Mouse (Mus musculus) right cerebral cortex, postnatal 36 days (tissue): ENCODE data around the gene Pomc.

Source experiments
- DNase-seq, 2 experiments: peaks; one replicate each; pipeline ENCODE4 v3.0.0; 2022; ENCODE audit warnings: low spot score in 2 of 2, mixed read lengths in 1 of 2

The Pomc gene

DNA sequence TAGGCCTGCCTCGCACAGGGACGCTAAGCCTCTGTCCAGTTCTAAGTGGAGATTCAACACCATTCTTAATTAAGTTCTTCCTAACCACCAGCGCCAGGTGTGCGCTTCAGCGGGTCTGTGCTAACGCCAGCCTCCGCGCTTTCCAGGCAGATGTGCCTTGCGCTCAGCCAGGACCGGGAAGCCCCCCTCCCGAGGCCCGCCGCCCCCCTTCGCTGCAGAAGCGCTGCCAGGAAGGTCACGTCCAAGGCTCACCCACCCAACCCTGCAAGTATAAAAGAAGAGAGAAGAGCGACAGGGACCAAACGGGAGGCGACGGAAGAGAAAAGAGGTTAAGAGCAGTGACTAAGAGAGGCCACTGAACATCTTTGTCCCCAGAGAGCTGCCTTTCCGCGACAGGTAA, at the start of gene Pomc:
TSS of gene Pomc (plus strand) at position 301 of the 400 bp plus-strand sequence.
- no peak for DNase-seq

DNA sequence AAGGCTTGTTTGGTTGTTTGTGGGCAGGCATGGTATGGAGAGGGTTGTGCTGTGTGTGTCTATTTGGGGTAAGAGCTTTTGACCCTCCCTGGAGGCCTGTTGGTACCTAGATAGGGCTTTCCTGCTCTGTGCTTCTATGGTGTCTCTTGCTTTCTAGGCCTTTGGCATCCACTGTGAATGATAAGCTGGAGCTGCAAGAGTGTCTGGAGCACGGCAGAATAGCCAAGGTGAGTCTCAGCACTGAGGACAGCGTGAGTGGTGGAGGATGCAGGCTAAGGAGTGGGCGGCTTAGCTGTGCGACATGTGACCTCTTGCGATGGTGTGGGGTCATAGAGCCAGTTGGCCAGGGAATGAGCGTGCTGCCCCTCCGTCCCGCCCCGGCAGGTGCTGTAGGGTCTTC, 49.3 kb upstream of the Pomc start:
- DNase-seq: no peak

DNA sequence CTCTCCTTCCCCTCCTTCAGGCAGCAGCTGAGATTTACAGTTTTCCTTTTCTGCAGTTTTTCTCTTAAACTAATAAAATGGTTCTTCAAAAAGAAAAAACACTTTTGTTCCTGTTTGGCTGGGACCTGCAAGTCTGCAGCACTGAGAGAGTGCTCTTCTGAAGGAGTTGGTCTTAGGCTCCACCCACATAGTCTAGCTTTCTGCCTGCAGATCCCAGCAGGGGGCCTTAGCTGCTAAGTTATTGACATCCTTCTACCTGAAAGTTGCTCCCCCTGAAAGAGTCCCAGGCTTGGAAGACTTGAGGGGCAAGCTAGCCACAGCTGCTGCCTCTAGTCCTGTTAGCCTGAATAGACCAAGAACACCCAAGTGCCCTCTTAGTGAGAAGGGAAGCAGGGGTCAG, 48.4 kb upstream of the Pomc start:
- DNase-seq: no peak

DNA sequence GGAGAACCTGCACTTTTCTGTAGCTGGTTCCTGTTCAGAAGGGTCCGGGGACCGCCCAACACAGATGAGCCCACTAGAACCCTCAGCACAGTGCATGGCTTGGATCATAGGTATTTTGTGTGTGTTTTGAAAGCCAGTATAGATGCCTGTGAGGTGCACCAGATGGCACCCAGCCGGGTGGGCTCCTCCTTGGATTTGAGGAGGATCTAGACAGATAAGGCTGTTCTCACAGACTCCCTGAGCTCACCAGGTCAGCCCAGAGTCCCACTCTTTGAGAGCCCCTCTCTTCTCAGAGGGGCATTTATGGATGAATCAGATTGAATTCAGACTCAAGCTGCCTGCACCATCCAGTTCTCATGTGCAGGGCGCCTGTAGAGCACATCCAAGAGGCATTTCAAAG, 47.7 kb upstream of the Pomc start:
- DNase-seq: no peak

DNA sequence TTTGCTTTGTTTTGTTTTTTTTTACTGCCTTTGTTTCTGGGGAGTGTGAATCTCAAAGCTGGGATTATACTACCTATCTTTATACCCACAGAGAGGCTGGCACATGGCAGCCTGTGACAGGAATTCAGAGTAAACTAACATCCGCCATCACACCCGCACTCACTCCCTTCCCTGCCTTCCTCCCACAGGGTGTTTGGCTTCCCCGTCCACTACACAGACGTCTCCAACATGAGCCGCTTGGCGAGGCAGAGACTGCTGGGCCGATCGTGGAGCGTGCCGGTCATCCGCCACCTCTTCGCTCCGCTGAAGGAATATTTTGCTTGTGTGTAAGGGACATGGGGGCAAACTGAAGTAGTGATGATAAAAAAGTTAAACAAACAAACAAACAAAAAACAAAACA, 47.3 kb upstream of the Pomc start:
- DNase-seq: no peak

DNA sequence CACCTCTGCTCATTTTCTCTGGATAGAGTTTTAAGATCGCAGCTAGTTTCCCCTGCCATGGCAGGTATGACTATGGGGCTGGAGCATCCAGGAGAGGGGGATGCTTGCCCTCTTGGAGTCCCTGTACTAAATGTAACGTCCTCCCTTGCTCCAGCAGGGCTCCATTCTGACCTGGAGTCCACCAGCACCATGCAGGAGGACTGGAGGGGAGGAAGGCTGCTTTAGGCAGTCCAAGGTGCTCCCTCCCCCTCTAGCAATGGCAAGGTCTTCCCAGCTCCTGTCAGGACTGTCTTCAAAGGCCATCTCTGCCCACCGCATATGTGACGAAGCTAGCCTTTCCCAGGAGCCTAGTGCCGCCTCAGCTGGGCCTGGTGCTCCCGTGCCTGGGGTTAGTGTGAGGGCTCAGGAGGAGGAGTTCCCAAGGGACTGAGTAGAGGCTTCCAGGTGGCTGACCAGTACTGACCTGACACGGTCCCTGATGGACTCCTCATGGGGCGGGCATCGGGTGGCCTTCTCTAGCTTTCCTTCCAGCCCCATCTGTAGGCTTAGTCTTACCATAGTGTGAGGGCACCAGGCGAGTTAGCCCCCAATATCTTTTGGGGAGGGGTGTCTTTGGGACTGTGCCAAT, 44.2 kb upstream of the Pomc start:
- no peak for DNase-seq

DNA sequence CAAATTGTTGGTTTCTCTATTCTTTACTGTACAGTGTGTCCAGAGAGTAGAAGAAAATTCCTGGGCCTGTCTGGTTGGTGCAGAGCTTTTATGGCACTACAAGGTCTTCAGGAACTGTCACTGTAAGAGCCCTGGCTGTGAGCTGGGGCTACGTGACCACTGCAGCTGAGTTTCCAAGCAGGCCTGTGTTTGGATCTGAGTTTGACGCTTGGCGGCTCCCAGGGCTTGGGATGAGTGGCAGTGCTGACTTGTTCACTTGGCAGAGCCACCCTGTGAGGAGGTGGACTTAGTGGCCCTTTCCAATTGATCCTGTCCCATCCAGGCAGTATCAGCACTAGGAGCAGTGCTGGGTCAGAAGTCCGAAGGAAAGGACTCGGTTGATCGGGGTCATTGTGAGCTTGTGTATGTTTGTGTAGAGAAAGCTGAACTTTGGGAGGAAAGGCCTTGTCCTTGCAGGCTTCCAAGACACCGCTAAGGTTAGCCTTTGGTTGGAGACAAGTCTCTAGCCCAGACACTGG, 42.9 kb upstream of the Pomc start:
- DNase-seq: no peak

DNA sequence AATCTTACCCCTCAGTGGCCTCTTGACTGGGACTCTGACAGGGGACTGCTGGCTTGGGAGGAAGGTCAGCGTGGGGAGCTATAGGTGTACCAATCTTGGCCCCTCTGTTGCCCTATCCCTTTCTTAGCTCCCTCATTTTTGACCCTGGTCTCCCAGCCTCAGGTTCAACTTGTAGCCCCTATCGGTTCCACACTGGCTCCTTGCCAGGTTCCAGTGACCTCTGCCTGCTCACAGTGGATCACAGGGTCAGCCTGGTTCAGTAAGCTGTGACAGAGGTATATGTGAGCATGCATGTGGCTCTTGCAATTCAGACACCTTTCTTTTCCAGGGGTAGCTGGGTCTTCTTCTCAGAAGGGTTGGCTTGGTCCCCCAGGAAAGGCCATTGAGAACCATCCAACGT, 38.9 kb upstream of the Pomc start:
- no peak for DNase-seq

DNA sequence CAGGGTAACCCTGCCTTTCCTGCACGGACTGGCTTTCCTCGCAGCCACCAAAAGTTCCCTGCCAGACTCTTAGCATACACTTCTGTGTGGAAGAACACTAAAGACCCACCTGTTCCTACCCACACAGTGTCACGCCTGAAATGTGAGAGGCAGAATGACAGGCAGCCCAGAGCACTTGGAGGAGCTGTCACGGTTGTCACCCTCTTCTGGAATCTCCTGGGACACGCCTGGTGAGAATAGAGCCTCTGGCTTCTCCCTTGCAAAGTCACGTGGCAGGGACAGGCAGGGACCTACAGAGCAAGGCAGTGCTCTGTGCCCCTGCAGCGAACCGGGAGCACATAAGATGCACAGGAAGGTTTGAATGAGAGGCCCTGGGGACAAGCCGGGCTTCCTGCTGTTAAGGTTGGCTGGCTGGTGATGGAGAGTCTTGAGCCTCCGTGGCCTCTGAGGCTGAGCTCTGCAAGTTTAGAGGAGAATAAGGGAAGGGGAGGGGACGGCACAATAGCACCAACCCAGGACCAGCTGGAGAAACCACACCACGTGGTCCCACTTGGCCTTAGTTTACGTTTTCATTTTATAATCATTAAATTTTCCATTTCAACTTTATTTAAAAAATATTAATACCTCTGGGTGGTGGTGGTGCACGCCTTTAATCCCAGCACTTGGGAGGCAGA, 36.9 kb upstream of the Pomc start:
- DNase-seq: no peak

DNA sequence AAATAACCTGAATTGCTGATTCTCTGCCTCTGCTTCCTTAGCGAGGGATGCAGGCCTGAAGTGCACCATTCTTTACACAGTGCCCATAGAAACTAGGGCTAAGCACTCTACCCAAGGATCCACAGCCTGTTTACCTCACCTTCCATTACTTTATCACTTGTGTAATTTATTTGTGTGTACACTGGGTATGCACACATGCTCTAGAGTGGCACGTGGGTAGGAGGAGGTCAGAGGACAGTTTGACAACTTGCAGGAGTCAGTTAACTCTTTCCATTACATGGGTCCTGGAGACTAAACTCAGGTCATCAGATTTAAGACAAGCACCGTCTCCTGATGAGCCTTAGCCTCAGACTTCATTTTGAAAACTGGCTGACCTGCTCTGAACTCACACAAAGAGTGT, 36.2 kb upstream of the Pomc start:
- DNase-seq: no peak

DNA sequence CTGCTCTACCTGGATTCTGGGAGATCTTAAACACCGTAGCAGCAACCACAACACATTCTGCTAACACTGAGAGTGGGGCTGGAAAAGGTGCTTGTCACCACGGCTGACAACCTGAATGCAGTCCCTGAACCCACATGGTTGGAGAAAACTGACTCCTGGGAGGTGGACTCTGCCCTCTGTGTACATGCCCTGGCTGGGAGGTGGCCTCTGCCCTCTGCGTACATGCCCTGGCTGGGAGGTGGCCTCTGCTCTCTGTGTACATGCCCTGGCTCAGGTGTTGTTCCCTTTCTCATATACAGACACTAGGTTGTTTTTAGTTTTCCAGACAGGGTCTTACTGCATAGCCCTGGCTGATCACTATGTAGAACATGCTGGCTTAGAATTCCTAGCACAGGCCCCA, 35.3 kb upstream of the Pomc start:
- no peak for DNase-seq

DNA sequence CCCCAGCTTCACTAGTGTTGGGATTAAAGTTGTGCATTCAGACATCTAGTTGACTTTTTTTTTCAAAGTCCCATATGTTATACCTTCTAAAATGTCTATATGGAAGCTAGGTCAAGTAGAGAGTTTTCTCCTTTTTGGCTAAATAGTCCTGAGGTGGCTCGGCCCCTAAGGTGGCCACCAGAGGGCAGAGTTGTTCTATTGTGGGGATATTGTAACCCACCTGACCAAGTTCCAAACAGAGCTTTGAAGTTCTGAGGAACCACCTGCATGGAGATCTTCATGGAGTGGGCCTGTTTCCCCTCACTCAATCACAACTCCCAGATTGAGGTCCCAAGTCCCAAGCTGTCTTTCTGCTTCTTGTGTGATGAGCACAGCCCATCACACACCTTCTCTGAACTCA, 28.6 kb upstream of the Pomc start:
- no peak for DNase-seq

DNA sequence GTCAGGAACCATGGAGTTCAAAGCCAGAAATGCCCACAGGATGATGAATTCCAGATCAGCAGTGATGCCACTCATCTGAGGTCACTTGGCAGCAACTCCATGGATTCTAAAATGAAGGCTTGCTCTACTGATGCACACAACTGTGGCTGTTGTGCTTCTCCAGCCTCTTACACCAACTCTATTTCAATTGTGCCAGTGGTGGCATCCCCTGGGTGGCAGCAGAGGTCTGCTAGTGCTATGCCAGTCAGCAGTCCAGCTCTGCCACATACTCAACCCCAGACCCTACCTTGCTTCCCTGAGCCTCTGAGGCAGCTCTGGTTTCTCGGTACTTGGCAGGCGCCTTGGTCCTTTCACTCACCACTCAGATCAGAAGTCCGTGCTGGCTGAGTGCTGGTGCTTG, 25.9 kb upstream of the Pomc start:
- DNase-seq: no peak

DNA sequence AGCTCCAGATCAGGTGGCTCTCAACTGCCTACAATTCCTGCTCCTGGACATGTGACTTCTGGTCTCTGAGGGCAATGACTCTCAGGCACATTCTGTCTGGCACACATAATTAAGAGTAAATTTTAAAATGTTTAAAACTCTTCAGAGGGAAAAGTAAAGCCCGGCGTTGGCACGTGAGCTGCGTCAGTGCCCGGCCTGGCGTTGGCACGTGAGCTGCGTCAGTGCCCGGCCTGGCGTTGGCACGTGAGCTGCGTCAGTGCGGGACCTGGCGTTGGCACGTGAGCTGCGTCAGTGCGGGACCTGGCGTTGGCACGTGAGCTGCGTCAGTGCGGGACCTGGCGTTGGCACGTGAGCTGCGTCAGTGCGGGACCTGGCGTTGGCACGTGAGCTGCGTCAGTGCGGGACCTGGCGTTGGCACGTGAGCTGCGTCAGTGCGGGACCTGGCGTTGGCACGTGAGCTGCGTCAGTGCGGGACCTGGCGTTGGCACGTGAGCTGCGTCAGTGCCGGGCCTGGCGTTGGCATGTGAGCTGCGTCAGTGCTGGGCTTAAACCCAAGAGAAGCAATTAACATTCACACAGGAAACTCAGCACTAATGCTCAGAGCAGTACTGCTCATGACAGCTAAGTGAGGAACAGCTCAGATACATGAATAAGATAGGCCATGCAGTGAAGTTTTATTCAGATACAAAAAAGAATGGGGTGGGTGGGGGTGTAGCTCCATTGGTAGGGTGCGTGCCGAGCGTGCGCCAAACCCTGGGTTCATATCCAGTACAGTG, 24.5 kb upstream of the Pomc start:
- DNase-seq: peak in 1 of 2 experiments; percentile 37

DNA sequence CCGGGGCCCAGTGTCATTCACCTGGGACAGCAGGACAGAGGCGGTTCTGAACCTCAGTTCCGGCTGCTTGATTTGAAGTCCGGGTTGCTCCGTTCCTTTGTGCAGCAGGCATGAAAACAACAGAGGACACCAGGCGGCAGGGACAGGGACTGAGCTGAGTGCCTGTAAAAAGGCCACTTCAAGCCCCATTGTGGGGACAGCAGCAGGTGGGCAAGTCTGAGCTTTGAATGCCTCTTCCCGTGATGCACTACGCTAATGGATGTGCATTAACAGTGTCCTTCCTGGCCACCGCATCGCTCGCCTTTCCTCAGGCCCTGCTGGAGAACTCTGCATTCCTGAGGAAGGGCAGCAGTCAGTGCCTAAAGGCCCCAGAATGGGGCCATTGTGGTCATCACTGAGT, 12.7 kb upstream of the Pomc start:
- DNase-seq: no peak

DNA sequence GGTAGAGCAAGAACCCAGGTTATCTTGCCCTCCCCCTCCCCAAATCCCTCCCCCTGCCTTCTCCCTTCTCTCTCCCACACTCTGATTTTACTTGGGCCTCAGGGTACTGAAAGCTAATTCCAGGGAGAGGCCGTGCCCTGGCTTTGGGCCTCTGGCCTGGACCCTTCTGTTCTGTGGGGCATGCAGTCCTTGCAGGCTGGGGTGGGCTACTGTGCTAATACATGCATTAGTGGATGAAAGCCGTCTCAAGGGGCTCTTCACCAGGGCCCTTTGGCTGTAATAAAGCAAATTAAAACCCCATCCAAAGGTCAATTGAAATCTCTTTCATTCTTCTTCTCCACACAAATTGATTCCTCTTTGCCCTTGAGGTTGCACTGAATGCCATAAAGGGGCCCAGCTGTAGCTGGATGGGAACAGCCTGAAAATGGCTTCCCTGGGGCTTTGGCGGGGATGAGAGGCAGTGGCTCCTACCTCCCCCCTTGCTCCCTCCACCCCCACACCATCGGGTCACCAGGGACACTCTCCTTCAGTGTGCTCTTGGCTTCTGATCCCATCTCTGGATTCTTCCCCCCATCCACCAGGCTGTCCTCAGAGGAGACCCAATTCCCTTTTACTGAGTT, 10.2 kb upstream of the Pomc start:
- no peak for DNase-seq

DNA sequence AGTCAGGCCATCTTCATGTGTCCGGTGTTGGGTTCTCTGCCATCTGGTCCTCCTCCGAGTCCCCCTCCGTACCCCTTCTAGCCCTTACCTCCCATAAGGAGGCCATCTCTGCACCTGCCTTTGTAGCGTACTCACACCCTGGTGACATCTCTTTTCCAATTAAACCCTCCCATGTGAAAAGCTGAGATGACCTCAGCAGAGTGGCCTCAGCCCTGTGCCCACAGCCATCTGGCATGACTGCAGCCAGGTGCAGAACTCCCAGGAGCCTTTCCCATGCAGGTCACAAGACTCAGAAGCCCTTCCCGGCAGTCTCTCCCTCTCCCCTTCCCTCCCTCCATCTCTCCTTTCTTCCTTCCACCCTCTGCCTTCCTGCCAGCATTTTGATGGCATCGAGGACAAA, 7.2 kb upstream of the Pomc start:
- no peak for DNase-seq

DNA sequence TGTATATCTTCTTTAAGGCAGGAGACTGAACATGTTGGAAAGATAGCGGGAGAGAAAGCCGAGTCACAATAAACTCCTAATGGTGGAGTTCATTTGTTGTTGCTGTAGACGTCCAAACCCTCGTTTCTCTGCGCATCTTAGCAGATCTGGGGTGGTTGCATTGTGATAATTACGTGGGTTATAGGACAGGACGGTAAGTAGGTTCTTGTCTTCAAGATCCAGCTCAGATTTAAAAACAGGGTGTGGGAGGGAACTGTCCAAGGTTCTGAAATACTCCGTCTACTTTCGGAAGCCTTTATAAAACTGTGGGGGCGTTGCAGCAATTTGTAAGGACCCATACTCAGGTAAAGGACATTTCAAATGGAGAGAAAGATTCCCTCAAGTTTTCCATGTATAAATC, 620 bp downstream of the Pomc start:
- DNase-seq: no peak

DNA sequence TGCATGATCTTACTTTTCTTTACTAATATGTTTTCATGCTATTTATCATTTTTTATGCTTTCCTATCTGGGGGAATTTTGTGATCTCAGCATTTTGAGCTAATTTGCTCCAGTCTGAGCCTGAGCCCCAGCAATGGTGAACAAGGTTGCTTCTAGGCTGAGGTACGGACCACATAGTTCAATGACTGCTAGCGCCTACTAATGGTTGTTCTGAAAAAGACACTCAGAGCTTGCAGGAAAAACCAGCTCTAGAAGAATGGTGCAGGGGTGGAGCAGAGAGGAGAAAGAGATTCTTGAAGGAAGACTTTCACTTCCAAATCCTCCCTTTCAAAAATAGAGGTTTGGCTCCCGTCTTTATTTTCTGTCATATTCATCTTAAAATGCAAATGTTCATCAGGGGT, 1.6 kb downstream of the Pomc start:
- no peak for DNase-seq

DNA sequence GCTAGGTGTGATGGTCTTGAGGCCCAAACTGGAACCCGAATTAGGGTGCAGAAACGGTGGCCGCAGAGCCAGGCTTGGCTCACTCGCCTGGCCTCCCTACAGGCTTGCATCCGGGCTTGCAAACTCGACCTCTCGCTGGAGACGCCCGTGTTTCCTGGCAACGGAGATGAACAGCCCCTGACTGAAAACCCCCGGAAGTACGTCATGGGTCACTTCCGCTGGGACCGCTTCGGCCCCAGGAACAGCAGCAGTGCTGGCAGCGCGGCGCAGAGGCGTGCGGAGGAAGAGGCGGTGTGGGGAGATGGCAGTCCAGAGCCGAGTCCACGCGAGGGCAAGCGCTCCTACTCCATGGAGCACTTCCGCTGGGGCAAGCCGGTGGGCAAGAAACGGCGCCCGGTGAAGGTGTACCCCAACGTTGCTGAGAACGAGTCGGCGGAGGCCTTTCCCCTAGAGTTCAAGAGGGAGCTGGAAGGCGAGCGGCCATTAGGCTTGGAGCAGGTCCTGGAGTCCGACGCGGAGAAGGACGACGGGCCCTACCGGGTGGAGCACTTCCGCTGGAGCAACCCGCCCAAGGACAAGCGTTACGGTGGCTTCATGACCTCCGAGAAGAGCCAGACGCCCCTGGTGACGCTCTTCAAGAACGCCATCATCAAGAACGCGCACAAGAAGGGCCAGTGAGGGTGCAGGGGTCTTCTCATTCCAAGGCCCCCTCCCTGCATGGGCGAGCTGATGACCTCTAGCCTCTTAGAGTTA, 5.2 kb downstream of the Pomc start:
- DNase-seq: peak; percentile 77 to 84

DNA sequence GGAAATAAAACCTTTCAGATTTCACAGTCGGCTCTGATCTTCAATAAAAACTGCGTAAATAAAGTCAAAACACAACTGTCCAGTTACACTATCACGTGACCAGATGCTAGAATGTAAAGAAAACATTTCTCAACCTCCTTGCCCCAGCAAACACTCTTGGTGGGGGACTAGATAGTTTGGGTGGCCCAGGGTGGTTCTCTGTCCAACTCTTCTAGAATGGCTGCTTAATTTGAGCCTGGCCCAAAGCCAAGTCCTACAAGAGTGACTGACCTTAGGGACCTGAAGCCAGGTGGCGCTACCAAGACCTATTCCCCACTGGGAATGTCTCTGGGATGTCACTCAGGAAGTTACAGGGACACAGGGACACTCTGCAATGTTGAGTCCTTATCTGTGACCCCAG, 5.8 kb downstream of the Pomc start:
- DNase-seq: no peak

DNA sequence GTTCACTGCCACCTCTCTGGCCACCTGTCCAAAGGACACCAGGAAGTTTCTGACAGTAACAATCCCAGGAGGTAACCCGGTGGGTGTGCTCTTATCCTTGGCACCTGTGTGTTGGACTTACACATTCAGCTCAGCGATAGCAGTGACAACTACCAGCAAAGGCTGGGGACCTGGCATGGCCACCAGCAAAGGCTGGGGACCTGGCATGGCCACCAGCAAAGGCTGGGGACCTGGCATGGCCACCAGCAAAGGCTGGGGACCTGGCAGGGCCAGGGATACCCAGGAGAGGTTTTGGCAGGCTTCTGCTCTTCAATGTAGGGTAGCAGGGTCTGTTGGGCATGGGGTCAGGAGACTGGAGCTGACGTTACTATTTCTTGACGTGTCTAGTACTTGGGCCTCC, 12.4 kb downstream of the Pomc start:
- no peak for DNase-seq
